Mouse (Mus musculus): ENCODE measurements around the gene Olfr1180. TPM values are rescaled to one million over a fixed set of nuclear protein-coding genes. Genes with fewer than 3 reads are reported as not detected.
"Not testable (repeated sequence)": the region's sequence is repeated elsewhere in the genome, so short reads cannot be mapped to it uniquely, and the experiment has no call there.

The Olfr1180 gene
- not detected in 2 replicates for polyA plus RNA-seq (2015; fragmentation: Nextera tagmentation; extraction: Ambion mirVana)

DNA sequence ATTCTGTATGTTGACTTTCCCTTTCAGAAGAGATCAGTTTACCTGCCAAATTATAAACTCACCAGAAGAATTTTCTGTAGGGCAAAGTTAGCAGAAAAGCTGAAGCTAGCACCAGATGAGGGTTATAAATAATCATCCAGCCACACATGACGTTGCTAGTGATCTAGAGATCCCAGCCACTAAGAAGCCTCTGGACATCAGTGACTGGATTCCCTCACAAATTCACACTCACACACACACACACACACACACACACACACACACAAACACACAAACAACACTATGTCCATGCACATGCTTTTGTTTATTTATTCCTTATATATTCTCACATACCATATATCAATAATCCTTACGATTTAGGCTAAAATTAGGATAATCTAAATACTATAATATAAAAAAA is at the start of gene Olfr1180:
TSS of gene Olfr1180 (minus strand) at position 101 of the 400 bp plus-strand sequence.
- no peak within 1 kb of the TSS for H3K27ac ChIP-seq (ENCODE audit: low read length)
- no peak within 1 kb of the TSS for H3K4me3 ChIP-seq (ENCODE audit: low read length)
- H3K36me3 ChIP-seq (ENCODE audit: control insufficient read depth, insufficient read depth, low read length) = no peaks in the 10 kb centered on the region
- no peak for ATAC-seq
- H3K9me3 ChIP-seq (ENCODE audit: control insufficient read depth, low read length) = no peaks in the 10 kb centered on the region
- H3K4me2 ChIP-seq (ENCODE audit: low read depth, low read length) = no peak within 1 kb of the TSS
- WGBS = 62% methylated on average over 2 of the region's 2 CpGs
- H3K9ac ChIP-seq (ENCODE audit: low read depth, low read length) = no peak within 1 kb of the TSS
- H3K27me3 ChIP-seq (replicated peaks; ENCODE audit: control insufficient read depth, insufficient read depth, low read length) = no peaks in the 10 kb centered on the region
- H3K4me1 ChIP-seq (ENCODE audit: control insufficient read depth, insufficient read depth, low read length) = no peaks in the 10 kb centered on the region

- not testable (repeated sequence) for H3K4me3 ChIP-seq (ENCODE audit: low read length); H3K9ac ChIP-seq (ENCODE audit: low read depth, low read length); H3K4me2 ChIP-seq (ENCODE audit: low read depth, low read length); ATAC-seq; H3K27ac ChIP-seq (ENCODE audit: low read length); H3K4me1 ChIP-seq (ENCODE audit: control insufficient read depth, insufficient read depth, low read length); H3K9me3 ChIP-seq (ENCODE audit: control insufficient read depth, low read length); H3K36me3 ChIP-seq (ENCODE audit: control insufficient read depth, insufficient read depth, low read length); H3K27me3 ChIP-seq (replicated peaks; ENCODE audit: control insufficient read depth, insufficient read depth, low read length)
- WGBS = 92% methylated on average over 1 of the region's 1 CpGs
Measured at GRCm38 (mm10) chr2:88454567-88454966, 35.6 kb upstream of the Olfr1180 start, which contains the start of gene Olfr1183. Olfr1183 (plus strand) TSS chr2:88454867.

DNA sequence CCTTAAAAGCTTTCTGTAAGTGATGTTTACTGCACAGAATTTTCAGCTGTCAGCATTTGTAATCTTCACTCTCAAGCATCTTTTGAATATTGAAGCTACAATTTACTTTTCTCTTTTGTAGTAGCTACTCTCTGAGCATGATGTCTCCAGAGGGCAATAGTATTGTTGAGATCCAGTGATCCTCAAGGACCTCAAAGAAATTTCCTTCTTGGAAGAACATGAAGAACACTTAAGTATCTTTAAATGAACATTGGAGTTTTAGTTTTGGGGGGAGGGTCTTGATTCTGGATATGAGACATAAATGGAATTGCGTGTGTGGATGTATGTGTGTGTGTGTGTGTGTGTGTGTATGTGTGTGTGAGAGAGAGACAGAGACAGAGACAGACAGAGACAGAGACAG is 30.1 kb upstream of the Olfr1180 start, which contains the start of gene Gm13757:
TSS of gene Gm13757 (minus strand) at position 101 of the 400 bp plus-strand sequence.
- Histone ChIP-seq H3K9ac (ENCODE audit: low read depth, low read length) (no peak within 1 kb of the TSS), H3K4me1 (ENCODE audit: control insufficient read depth, insufficient read depth, low read length) (no peaks in the 10 kb centered on the region), H3K27me3 (replicated peaks; ENCODE audit: control insufficient read depth, insufficient read depth, low read length) (no peaks in the 10 kb centered on the region), H3K4me2 (ENCODE audit: low read depth, low read length) (no peak within 1 kb of the TSS), H3K9me3 (ENCODE audit: control insufficient read depth, low read length) (no peaks in the 10 kb centered on the region), H3K36me3 (ENCODE audit: control insufficient read depth, insufficient read depth, low read length) (no peaks in the 10 kb centered on the region), H3K27ac (ENCODE audit: low read length) (no peak within 1 kb of the TSS), H3K4me3 (ENCODE audit: low read length) (no peak within 1 kb of the TSS)
- no peak for ATAC-seq
- WGBS = 79% methylated on average over 1 of the region's 1 CpGs

GRCm38 (mm10) chr2:88426071-88426470 is 7.1 kb upstream of the Olfr1180 start, which contains the start of gene Olfr1181:
Olfr1181 (minus strand) TSS chr2:88426171.
- no peak within 1 kb of the TSS for H3K4me3 ChIP-seq (ENCODE audit: low read length)
- no peaks in the 10 kb centered on the region for H3K9me3 ChIP-seq (ENCODE audit: control insufficient read depth, low read length)
- 77% methylated on average over 1 of the region's 1 CpGs for WGBS
- H3K9ac ChIP-seq (ENCODE audit: low read depth, low read length) = no peak within 1 kb of the TSS
- no peaks in the 10 kb centered on the region for H3K27me3 ChIP-seq (replicated peaks; ENCODE audit: control insufficient read depth, insufficient read depth, low read length)
- H3K4me2 ChIP-seq (ENCODE audit: low read depth, low read length) = no peak within 1 kb of the TSS
- no peak for ATAC-seq
- H3K27ac ChIP-seq (ENCODE audit: low read length) = no peak within 1 kb of the TSS
- H3K4me1 ChIP-seq (ENCODE audit: control insufficient read depth, insufficient read depth, low read length) = no peaks in the 10 kb centered on the region
- H3K36me3 ChIP-seq (ENCODE audit: control insufficient read depth, insufficient read depth, low read length) = no peaks in the 10 kb centered on the region

DNA sequence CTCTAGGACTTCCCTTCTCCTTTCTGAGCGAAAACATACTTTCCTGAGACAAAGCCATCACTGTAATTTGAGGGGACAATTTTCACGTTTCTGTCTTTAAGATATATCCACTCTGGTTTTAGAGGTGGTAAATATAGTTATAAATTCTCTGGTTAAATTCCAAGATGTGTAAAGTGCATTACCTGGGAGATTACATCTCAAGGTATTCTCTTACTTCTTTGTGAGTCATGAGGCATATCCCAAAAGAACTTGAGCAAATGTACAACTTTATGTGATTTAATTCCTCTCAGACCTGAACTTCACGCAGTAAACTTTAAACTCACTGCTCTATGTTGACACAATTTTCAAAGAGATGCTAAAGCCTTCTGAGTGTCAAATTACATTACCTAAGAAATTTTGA is 12.6 kb downstream of the Olfr1180 start, which contains the start of gene Olfr1179:
TSS of gene Olfr1179 (minus strand) at position 101 of the 400 bp plus-strand sequence.
- H3K36me3 ChIP-seq (ENCODE audit: control insufficient read depth, insufficient read depth, low read length) = no peaks in the 10 kb centered on the region
- H3K9ac ChIP-seq (ENCODE audit: low read depth, low read length) = no peak within 1 kb of the TSS
- ATAC-seq = no peak
- no peak within 1 kb of the TSS for H3K4me2 ChIP-seq (ENCODE audit: low read depth, low read length)
- no peaks in the 10 kb centered on the region for H3K4me1 ChIP-seq (ENCODE audit: control insufficient read depth, insufficient read depth, low read length)
- no peaks in the 10 kb centered on the region for H3K9me3 ChIP-seq (ENCODE audit: control insufficient read depth, low read length)
- 75% methylated on average over 3 of the region's 3 CpGs for WGBS
- H3K4me3 ChIP-seq (ENCODE audit: low read length) = no peak within 1 kb of the TSS
- H3K27me3 ChIP-seq (replicated peaks; ENCODE audit: control insufficient read depth, insufficient read depth, low read length) = no peaks in the 10 kb centered on the region
- H3K27ac ChIP-seq (ENCODE audit: low read length) = no peak within 1 kb of the TSS

DNA sequence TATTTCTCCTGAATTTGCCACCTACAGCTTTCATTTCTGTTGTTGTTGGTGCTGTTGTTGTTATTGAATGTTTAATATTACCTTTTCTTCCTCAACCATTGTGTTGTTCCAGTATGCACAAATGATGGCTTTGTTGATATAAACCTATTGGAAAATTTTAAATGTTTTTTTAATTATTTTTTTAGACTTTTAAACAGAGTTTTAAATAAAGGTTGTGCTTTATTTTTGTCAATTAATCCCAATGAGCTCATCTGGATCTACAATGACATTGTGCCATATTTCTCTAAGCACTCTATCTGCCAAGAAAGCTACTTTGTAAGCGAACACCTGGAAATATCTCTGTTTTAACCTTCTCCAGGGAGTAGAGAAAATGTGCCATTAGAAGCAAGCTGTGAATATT is 32.2 kb downstream of the Olfr1180 start, which contains the start of gene Olfr1178:
TSS of gene Olfr1178 (plus strand) at position 301 of the 400 bp plus-strand sequence.
- Histone ChIP-seq H3K4me1 (ENCODE audit: control insufficient read depth, insufficient read depth, low read length) (no peaks in the 10 kb centered on the region), H3K27me3 (replicated peaks; ENCODE audit: control insufficient read depth, insufficient read depth, low read length) (no peaks in the 10 kb centered on the region), H3K9me3 (ENCODE audit: control insufficient read depth, low read length) (no peaks in the 10 kb centered on the region), H3K4me2 (ENCODE audit: low read depth, low read length) (no peak within 1 kb of the TSS), H3K9ac (ENCODE audit: low read depth, low read length) (no peak within 1 kb of the TSS), H3K27ac (ENCODE audit: low read length) (no peak within 1 kb of the TSS), H3K36me3 (ENCODE audit: control insufficient read depth, insufficient read depth, low read length) (no peaks in the 10 kb centered on the region), H3K4me3 (ENCODE audit: low read length) (no peak within 1 kb of the TSS)
- ATAC-seq = no peak
- WGBS = 89% methylated on average over 1 of the region's 1 CpGs

Other genes with a start within 250 kb of the Olfr1180 start
- gene Olfr1168, start 237.3 kb downstream of the Olfr1180 start, polyA plus RNA-seq (2015; fragmentation: Nextera tagmentation; extraction: Ambion mirVana) = not detected in 2 replicates
- gene Olfr1170, start 190.8 kb downstream of the Olfr1180 start, polyA plus RNA-seq (2015; fragmentation: Nextera tagmentation; extraction: Ambion mirVana) = not detected in 2 replicates
- not detected in 2 replicates for gene Olfr1173, start 139.3 kb downstream of the Olfr1180 start, polyA plus RNA-seq (2015; fragmentation: Nextera tagmentation; extraction: Ambion mirVana)
- 0.11 TPM in 1 of 2 replicates, not detected in the other for gene Olfr1174-ps, start 104.0 kb downstream of the Olfr1180 start, polyA plus RNA-seq (2015; fragmentation: Nextera tagmentation; extraction: Ambion mirVana)
- gene Olfr1175-ps, start 91.9 kb downstream of the Olfr1180 start, polyA plus RNA-seq (2015; fragmentation: Nextera tagmentation; extraction: Ambion mirVana) = not detected in 2 replicates
- gene Olfr1176, start 82.4 kb downstream of the Olfr1180 start, polyA plus RNA-seq (2015; fragmentation: Nextera tagmentation; extraction: Ambion mirVana) = not detected in 2 replicates
- not detected in 2 replicates for gene Olfr1177-ps, start 72.7 kb downstream of the Olfr1180 start, polyA plus RNA-seq (2015; fragmentation: Nextera tagmentation; extraction: Ambion mirVana)
- not detected in 2 replicates for gene Olfr1178, start 32.1 kb downstream of the Olfr1180 start, polyA plus RNA-seq (2015; fragmentation: Nextera tagmentation; extraction: Ambion mirVana)
- not detected in 2 replicates for gene Olfr1179, start 12.7 kb downstream of the Olfr1180 start, polyA plus RNA-seq (2015; fragmentation: Nextera tagmentation; extraction: Ambion mirVana)
- gene Olfr1181, start 7.0 kb upstream of the Olfr1180 start, polyA plus RNA-seq (2015; fragmentation: Nextera tagmentation; extraction: Ambion mirVana) = not detected in 2 replicates
- not detected in 2 replicates for gene Gm13757, start 30.0 kb upstream of the Olfr1180 start, polyA plus RNA-seq (2015; fragmentation: Nextera tagmentation; extraction: Ambion mirVana)
- not detected in 2 replicates for gene Olfr1183, start 35.7 kb upstream of the Olfr1180 start, polyA plus RNA-seq (2015; fragmentation: Nextera tagmentation; extraction: Ambion mirVana)
- not detected in 2 replicates for gene Olfr1184, start 64.4 kb upstream of the Olfr1180 start, polyA plus RNA-seq (2015; fragmentation: Nextera tagmentation; extraction: Ambion mirVana)
- gene Olfr1185-ps1, start 74.2 kb upstream of the Olfr1180 start, polyA plus RNA-seq (2015; fragmentation: Nextera tagmentation; extraction: Ambion mirVana) = not detected in 2 replicates
- gene Olfr1186, start 99.4 kb upstream of the Olfr1180 start, polyA plus RNA-seq (2015; fragmentation: Nextera tagmentation; extraction: Ambion mirVana) = not detected in 2 replicates
- gene Olfr1188, start 137.8 kb upstream of the Olfr1180 start, polyA plus RNA-seq (2015; fragmentation: Nextera tagmentation; extraction: Ambion mirVana) = not detected in 2 replicates
- not detected in 2 replicates for gene Olfr1189, start 167.3 kb upstream of the Olfr1180 start, polyA plus RNA-seq (2015; fragmentation: Nextera tagmentation; extraction: Ambion mirVana)
- gene Olfr1191-ps1, start 221.4 kb upstream of the Olfr1180 start, polyA plus RNA-seq (2015; fragmentation: Nextera tagmentation; extraction: Ambion mirVana) = not detected in 2 replicates
- gene Olfr1192-ps1, start 229.4 kb upstream of the Olfr1180 start, polyA plus RNA-seq (2015; fragmentation: Nextera tagmentation; extraction: Ambion mirVana) = not detected in 2 replicates